Mouse (Mus musculus): ENCODE measurements around the gene Ephb2.

GRCm38 (mm10) chr4:136714530-136714929, 121.3 kb downstream of the Ephb2 start:
- no peak for TF ChIP-seq GATA1 (IDR thresholded peaks at IDR 0.05; ENCODE audit: borderline replicate concordance, low read length)
- no peak for TF ChIP-seq FLI1 (IDR thresholded peaks at IDR 0.05; ENCODE audit: low read length)
